Mouse (Mus musculus): ENCODE measurements around the gene Fam167b.

The Fam167b gene

GRCm38 (mm10) chr4:129600233-129601158 lies 22.1 kb upstream of the Fam167b start, which contains the start of the genes Eif3i and Tmem234:
TSS of gene Eif3i (minus strand) at chr4:129600648.
TSS of gene Tmem234 (plus strand) at chr4:129600668.
- peak; percentile 89 for DNase-seq

GRCm38 (mm10) chr4:129588865-129589264 lies 10.5 kb upstream of the Fam167b start:
- no peak for DNase-seq

- DNase-seq: no peak
Measured at GRCm38 (mm10) chr4:129586943-129587342, 8.6 kb upstream of the Fam167b start.

DNA sequence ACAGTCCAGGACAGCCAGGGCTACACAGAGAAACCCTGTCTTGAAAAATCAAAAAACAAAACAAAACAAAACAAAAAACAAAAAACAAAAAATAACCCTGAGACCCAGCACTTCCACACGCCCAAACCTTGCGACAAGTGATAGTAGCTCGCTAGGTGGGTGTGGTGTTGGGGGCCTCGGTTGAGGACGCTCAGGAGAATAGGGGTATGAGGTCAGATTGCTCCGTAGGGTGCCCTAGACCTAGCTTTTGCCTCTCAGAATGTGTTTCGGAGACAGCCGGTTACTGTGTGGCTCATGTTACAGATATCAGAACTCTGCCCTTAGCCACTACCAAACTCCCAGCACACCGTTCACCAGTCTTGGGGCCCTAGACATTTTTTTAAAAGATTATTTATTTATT lies 7.4 kb upstream of the Fam167b start:
- no peak for DNase-seq

GRCm38 (mm10) chr4:129584884-129585608 lies 6.7 kb upstream of the Fam167b start:
- DNase-seq: peak; percentile 96

- DNase-seq: no peak
Measured at GRCm38 (mm10) chr4:129584370-129584769, 6.0 kb upstream of the Fam167b start.

DNA sequence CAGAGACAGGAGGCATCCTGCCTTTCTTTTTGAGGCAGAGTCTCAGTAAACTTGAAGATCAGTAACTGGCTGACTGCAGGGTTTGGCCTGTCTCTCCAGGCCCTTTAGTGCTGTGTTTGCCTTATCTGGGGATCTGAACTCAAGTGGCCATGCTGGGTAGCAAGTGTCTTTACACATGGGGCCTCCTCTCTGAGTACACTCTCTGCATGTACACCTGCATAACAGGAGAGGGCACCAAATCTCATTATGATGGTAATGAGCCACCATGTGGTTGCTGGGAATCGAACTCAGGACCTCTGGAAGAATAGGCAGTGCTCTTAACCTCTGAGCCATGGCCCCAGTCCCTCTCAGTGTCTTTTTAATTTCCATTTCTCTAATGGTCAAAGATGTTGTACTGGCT lies 3.9 kb upstream of the Fam167b start:
- DNase-seq: no peak

- no peak for DNase-seq
Measured at GRCm38 (mm10) chr4:129580347-129580746, 2.0 kb upstream of the Fam167b start.

- no peak for DNase-seq
Measured at GRCm38 (mm10) chr4:129577688-129578087, 661 bp downstream of the Fam167b start.

- DNase-seq: peak; percentile 81
Measured at GRCm38 (mm10) chr4:129576863-129577491, 1.4 kb downstream of the Fam167b start.

GRCm38 (mm10) chr4:129575171-129575844 lies 3.0 kb downstream of the Fam167b start:
- DNase-seq: peak; percentile 65

DNA sequence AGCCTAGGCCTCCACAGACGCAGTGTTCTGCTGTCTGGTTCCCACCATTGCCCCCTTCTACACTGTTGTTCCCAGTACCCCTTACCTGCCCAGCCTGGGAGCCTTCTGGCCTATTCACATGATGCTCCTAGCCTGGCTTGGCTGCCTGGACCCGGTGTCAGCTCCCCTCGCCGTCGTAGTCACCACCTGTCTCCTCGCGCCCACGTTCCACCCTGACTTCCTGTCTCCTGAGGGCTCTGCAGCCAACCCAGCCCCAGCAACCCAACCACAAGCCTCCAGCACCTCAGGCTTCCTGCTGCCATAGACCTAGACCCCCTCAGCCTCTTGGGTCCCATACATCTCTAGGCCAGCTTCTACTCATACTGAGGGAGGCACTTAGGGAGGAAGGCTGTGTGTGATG lies 4.9 kb downstream of the Fam167b start, which contains the start of gene Lck:
Lck (minus strand) TSS at position 212 of the 400 bp plus-strand sequence.
- DNase-seq: no peak

DNA sequence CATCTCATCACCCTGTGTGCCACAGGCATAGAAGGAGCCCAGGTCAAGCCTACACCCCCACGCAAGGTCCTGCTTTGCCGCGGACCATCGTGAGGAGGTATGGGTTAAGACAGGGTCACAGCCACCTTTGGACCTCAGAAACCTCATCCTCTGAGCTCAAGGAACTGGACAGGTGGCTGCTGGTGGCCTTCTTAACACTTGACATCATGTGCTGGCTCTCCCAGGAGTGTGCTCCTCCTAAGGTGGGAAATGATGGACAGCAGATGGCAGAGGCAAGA lies 5.3 kb downstream of the Fam167b start:
- no peak for DNase-seq

- DNase-seq: peak; percentile 27
Measured at GRCm38 (mm10) chr4:129572236-129573092, 5.9 kb downstream of the Fam167b start.

GRCm38 (mm10) chr4:129571551-129572084 lies 6.7 kb downstream of the Fam167b start:
- DNase-seq: no peak

- no peak for DNase-seq
Measured at GRCm38 (mm10) chr4:129570028-129570427, 8.3 kb downstream of the Fam167b start.

DNA sequence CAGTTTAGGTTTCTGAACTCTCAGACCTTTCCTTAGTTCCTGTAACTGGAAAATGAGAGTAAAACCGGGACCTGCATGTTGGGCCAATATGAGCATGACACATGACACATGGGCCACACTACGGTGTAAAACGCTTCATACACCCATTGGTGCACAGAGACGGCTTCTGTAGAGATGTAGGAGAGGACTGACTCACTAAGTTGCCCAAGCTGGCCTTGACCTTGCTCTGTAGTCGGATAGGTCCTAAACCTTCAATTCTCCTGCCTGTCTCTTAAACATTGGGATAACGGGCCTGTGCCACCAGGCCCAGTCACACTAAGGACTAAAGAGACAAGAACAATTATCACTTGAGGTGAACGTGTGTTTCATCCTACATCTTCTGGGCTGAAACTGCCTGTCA lies 10.0 kb downstream of the Fam167b start:
- DNase-seq: no peak

DNA sequence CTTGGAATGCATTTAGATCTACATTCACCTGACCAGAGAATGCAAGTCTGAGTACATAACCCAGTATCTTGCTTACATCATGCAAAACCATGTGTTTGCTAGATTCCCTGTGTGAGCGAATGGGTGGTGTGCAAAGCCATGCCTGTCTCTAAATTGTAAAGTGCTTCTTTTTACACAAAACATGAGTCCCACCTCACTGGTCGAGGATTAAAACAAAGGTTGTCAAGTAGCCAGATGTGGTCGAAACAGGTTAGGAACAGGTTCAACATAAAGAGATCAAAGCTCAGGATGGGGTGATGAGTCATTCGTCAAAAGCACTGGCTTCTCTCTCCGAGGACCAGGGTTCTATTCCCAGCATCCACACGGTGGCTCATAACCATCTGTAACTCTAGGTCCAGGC lies 13.2 kb downstream of the Fam167b start:
- DNase-seq: no peak

- DNase-seq: no peak
Measured at GRCm38 (mm10) chr4:129563718-129564117, 14.6 kb downstream of the Fam167b start.

DNA sequence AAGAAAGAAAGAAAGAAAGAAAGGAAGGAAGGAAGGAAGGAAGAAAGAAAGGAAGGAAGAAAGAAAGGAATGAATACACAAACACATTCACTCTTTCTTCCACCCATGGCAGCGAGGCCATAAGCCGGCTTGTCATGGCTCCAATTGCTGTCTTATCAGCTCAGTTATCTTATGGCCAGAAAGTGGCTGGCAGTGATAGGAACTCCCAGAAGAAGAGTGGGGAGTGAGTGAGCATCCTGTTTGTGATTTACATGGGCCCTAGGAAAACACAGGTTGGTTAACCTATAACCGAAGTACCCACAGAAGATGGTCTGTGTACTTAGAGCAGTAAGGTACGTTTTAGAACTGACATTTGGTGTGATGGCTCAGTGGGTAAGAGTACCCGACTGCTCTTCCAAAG lies 17.2 kb downstream of the Fam167b start:
- DNase-seq: no peak

DNA sequence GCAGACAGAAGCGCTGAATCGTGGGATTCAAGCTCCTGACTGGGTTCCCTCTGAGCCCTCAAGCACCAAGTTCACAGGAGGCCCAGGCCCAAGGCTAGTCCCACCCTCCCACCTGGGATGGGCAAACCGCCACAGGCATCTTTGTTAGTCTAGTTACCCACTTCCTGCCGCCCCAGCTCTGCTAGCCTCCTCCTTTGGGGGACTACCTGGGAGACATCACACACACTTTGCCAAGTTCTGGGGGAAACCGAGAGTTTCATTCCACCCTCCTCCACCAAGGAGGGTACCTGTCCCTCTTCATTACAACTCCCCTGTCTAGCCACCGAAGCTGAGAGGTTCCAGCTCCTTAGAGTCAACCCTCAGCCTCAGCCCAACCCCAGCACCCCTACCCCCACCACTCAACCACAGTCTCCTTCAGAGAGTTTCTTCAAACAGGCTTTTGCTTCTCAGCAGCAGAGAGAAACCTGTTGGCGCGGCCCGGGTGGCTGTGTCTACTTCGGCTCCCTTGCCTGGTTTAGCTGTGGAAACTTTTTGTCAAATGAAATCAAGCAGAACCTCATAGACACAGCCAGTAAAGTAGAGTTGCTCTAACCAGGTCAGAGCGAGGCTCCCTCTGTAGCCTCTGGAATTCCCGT lies 19.9 kb downstream of the Fam167b start:
- no peak for DNase-seq

Measured in lung, postnatal 36 days (tissue).